ENCODE assay signal across 14 mouse cellular contexts in genomic region chr11:67998905-67999304, GRCm38 (mm10). TPM values are rescaled to one million over a fixed set of nuclear protein-coding genes. Genes with fewer than 3 reads are reported as not detected.
DNase-seq lines count a peak whose midpoint lies in the region; ATAC-seq and TF ChIP-seq lines count a peak whose summit lies in the region.
"Had no signal": no experiment of that assay in that cellular context is flagged by ENCODE, and none has a peak within 500 bp of the region (broad histone marks: within the 10 kb centered on the region; RNA-seq: fewer than 3 reads in every experiment).

No protein-coding gene starts in this region.

- H3K9me3 ChIP-seq in intestine, embryonic 14.5 days (ENCODE audit: control insufficient read depth, low read length) = no peaks in the 10 kb centered on the region
- H3K9me3 ChIP-seq in intestine, postnatal 0 days (ENCODE audit: control insufficient read depth) = no peaks in the 10 kb centered on the region
- no peaks in the 10 kb centered on the region for H3K9me3 ChIP-seq in forebrain, embryonic 10.5 days
- H3K9me3 ChIP-seq: limb, embryonic 15.5 days had no signal

- H3K27ac ChIP-seq in intestine, embryonic 14.5 days (ENCODE audit: low read depth) = no peak overlapping the region
- no peak overlapping the region for H3K27ac ChIP-seq in intestine, postnatal 0 days (ENCODE audit: low read depth, low read length)
- no peak overlapping the region for H3K27ac ChIP-seq in forebrain, embryonic 10.5 days
- H3K27ac ChIP-seq: limb, embryonic 15.5 days had no signal

- TF ChIP-seq CTCF in intestine, postnatal 0 days (IDR thresholded peaks at IDR 0.05; ENCODE audit: low read depth) = no peak

- H3K27me3 ChIP-seq in intestine, embryonic 14.5 days (replicated peaks; ENCODE audit: control insufficient read depth, insufficient read depth, low read length) = no peaks in the 10 kb centered on the region
- H3K27me3 ChIP-seq in intestine, postnatal 0 days (replicated peaks; ENCODE audit: control insufficient read depth, insufficient read depth, low read length) = no peaks in the 10 kb centered on the region
- H3K27me3 ChIP-seq in forebrain, embryonic 10.5 days (ENCODE audit: poor library complexity, severe bottlenecking) = no peaks in the 10 kb centered on the region

- WGBS in intestine, embryonic 14.5 days = 39% methylated on average over 3 of the region's 3 CpGs
- 62% methylated on average over 3 of the region's 3 CpGs for WGBS in intestine, postnatal 0 days
- 93% methylated on average over 3 of the region's 3 CpGs for WGBS in forebrain, embryonic 10.5 days

- H3K9ac ChIP-seq in intestine, embryonic 14.5 days (ENCODE audit: low read length) = no peak overlapping the region
- no peak overlapping the region for H3K9ac ChIP-seq in intestine, postnatal 0 days (ENCODE audit: low read depth, low read length)
- H3K9ac ChIP-seq: limb, embryonic 15.5 days had no signal

- ATAC-seq in intestine, embryonic 14.5 days (replicated peaks; ENCODE audit: low FRiP score, low TSS enrichment, low read depth) = peak; percentile 84
- ATAC-seq in intestine, postnatal 0 days = no peak

- no peak overlapping the region for H3K4me3 ChIP-seq in intestine, embryonic 14.5 days (ENCODE audit: low read depth, low read length)
- no peak overlapping the region for H3K4me3 ChIP-seq in intestine, postnatal 0 days (ENCODE audit: low read depth, low read length)
- no peak overlapping the region for H3K4me3 ChIP-seq in forebrain, embryonic 10.5 days
- H3K4me3 ChIP-seq: limb, embryonic 15.5 days had no signal

- DNase-seq in intestine, embryonic 14.5 days (ENCODE audit: low spot score) = no peak
- DNase-seq in right cerebral cortex, adult 18-20 months = peak; percentile 64
- DNase-seq in right cerebral cortex, postnatal 14 days = no peak
- DNase-seq in right cerebral cortex, postnatal 25 days = peak; percentile 25
- DNase-seq in forebrain, embryonic 10.5 days (ENCODE audit: extremely low spot score, low spot score) = no peak
- DNase-seq in spleen, postnatal 14 days (ENCODE audit: low spot score in 2 of 2) = no peak
- DNase-seq: adrenal gland, postnatal 10 days; cerebellum, adult 18-20 months; gastrocnemius, postnatal 25 days; thymus, postnatal 36 days had no signal

- peaks cover 7% of the 10 kb centered on the region for H3K4me1 ChIP-seq in intestine, embryonic 14.5 days (replicated peaks; ENCODE audit: control insufficient read depth, insufficient read depth, low read length)
- H3K4me1 ChIP-seq in intestine, postnatal 0 days (replicated peaks; ENCODE audit: control insufficient read depth, insufficient read depth, low read length) = no peaks in the 10 kb centered on the region
- peaks cover 5% of the 10 kb centered on the region for H3K4me1 ChIP-seq in forebrain, embryonic 10.5 days

- H3K4me2 ChIP-seq in intestine, embryonic 14.5 days (ENCODE audit: low read length) = no peak overlapping the region
- H3K4me2 ChIP-seq in intestine, postnatal 0 days (replicated peaks; ENCODE audit: low read depth) = no peak overlapping the region
- H3K4me2 ChIP-seq: limb, embryonic 15.5 days had no signal

- H3K36me3 ChIP-seq in intestine, embryonic 14.5 days (ENCODE audit: control insufficient read depth, insufficient read depth, low read length) = no peaks in the 10 kb centered on the region
- H3K36me3 ChIP-seq in intestine, postnatal 0 days (ENCODE audit: control insufficient read depth, insufficient read depth) = no peaks in the 10 kb centered on the region
- no peaks in the 10 kb centered on the region for H3K36me3 ChIP-seq in forebrain, embryonic 10.5 days (replicated peaks)
- H3K36me3 ChIP-seq: limb, embryonic 15.5 days had no signal

RNA-seq across cellular contexts. Expression of gene Stx8, which starts 32.9 kb away (rescaled TPM):
- polyA plus RNA-seq in intestine, embryonic 14.5 days (2014; fragmentation: Nextera tagmentation; extraction: Ambion mirVana) = 51.3 and 54.5 TPM in 2 replicates
- polyA plus RNA-seq in intestine, postnatal 0 days (2015; fragmentation: Nextera tagmentation; extraction: Ambion mirVana) = 79.1 and 82.0 TPM in 2 replicates
- polyA plus RNA-seq in forebrain, embryonic 10.5 days (2016; fragmentation: Nextera tagmentation; extraction: Ambion mirVana) = 46.8 and 47.2 TPM in 2 replicates

RNA-seq across cellular contexts. Expression of gene Cfap52, which starts 33.5 kb away (rescaled TPM):
- polyA plus RNA-seq in intestine, embryonic 14.5 days (2014; fragmentation: Nextera tagmentation; extraction: Ambion mirVana) = 0.86 and 1.0 TPM in 2 replicates
- polyA plus RNA-seq in intestine, postnatal 0 days (2015; fragmentation: Nextera tagmentation; extraction: Ambion mirVana) = 0.97 and 1.4 TPM in 2 replicates
- polyA plus RNA-seq in forebrain, embryonic 10.5 days (2016; fragmentation: Nextera tagmentation; extraction: Ambion mirVana) = 0.57 and 0.74 TPM in 2 replicates
- polyA plus RNA-seq: embryonic facial prominence, embryonic 11.5 days; liver, embryonic 16.5 days had no signal

Comparison
In these comparisons a context has a peak if more than half of its experiments do, and no peak if none do; other contexts are left out.
1. DNase-seq: peak in right cerebral cortex, adult 18-20 months (single experiment) and right cerebral cortex, postnatal 25 days (single experiment); none in intestine, embryonic 14.5 days (single experiment), right cerebral cortex, postnatal 14 days (single experiment), forebrain, embryonic 10.5 days (single experiment) and spleen, postnatal 14 days (0 of 2).